Mouse (Mus musculus) erythroblast, embryonic 14.5 days (primary cell): ENCODE data around the gene Slamf9. TPM values are rescaled to one million over a fixed set of nuclear protein-coding genes. Genes with fewer than 3 reads are reported as not detected.

Experiments used
- H3K27me3 ChIP-seq: 2 replicates; pipeline ENCODE4 v1.6.1; 2012; ENCODE audit warnings: inconsistent platforms; ENCODE audit not compliant: control insufficient read depth
- H3K36me3 ChIP-seq: 2 replicates; pipeline ENCODE4 v1.6.1; 2012; ENCODE audit warnings: mild to moderate bottlenecking, inconsistent platforms; ENCODE audit not compliant: control insufficient read depth
- H3K4me1 ChIP-seq: 2 replicates; pipeline ENCODE4 v1.6.1; 2012; ENCODE audit warnings: inconsistent platforms; ENCODE audit not compliant: control insufficient read depth
- H3K4me3 ChIP-seq: replicated peaks from 2 replicates; pipeline ENCODE3; 2012; ENCODE audit warnings: moderate library complexity, mild to moderate bottlenecking, inconsistent platforms
- H3K9me3 ChIP-seq: 2 replicates; pipeline ENCODE4 v1.6.1; 2012; ENCODE audit warnings: low read length, inconsistent platforms, mixed read lengths; ENCODE audit not compliant: control insufficient read depth
- GATA1 ChIP-seq: IDR thresholded peaks from 2 replicates; pipeline ENCODE4 v1.6.1; 2012; ENCODE audit warnings: low read length, inconsistent platforms, mixed read lengths
- TAL1 ChIP-seq: IDR thresholded peaks from 3 replicates; pipeline ENCODE4 v1.6.1; 2012; ENCODE audit warnings: low read length, inconsistent platforms, mixed read lengths
- polyA plus RNA-seq: library from polyadenylated mRNA; stranded (reverse); fragments of >175 nt; gene quantifications from 2 replicates; pipeline ENCODE4 v1.2.3, GENCODE M21; 2012

Gene Slamf9
- polyA plus RNA-seq, 1 experiment = not detected

DNA sequence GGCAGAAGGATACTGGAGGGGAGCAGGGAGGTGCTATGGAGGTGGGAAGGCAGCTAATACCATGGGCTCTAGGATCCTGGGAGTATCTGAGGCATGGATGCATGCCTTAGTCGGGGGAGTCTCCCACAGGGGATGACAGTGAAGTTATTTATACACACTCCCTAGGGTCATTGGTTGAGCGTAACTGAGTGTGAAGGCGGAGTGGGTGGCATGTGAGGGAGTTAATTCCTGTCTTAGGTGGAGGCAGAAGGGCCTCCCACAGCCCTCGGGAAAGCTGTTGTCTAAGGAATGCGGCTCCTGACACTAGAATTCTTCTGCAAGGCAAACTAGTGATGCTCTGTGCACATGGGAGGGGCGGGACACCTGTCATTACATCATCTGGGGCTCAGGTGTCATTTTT lies 38.4 kb upstream of the Slamf9 start:
- H3K4me3 ChIP-seq = no peak overlapping the region
- TF ChIP-seq GATA1 (no peak), TAL1 (no peak)
- H3K36me3 ChIP-seq = no peaks in the 10 kb centered on the region
- no peaks in the 10 kb centered on the region for H3K27me3 ChIP-seq
- no peaks in the 10 kb centered on the region for H3K9me3 ChIP-seq
- no peaks in the 10 kb centered on the region for H3K4me1 ChIP-seq

DNA sequence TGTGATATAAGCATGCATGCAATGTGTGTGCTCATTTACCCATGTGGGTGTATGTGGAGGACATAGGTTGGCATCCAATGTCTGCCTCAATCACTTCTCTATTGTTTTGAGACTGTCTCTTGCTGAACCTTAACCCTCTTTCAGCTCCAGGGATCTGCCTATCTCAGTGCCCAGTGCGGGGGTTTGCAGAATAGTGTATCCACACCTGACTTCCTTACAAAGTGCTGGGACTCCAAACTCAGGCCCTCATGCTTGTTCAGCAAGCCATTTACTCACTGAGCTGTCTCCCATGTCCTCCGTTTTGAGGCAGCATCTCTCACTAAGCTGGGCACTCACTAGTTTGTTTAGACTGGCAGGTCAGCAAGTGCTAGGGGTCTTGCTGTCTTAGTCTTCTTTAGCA lies 36.5 kb upstream of the Slamf9 start:
- no peaks in the 10 kb centered on the region for H3K36me3 ChIP-seq
- H3K4me3 ChIP-seq = no peak overlapping the region
- H3K4me1 ChIP-seq = no peaks in the 10 kb centered on the region
- no peaks in the 10 kb centered on the region for H3K9me3 ChIP-seq
- TF ChIP-seq GATA1 (no peak), TAL1 (no peak)
- H3K27me3 ChIP-seq = no peaks in the 10 kb centered on the region

DNA sequence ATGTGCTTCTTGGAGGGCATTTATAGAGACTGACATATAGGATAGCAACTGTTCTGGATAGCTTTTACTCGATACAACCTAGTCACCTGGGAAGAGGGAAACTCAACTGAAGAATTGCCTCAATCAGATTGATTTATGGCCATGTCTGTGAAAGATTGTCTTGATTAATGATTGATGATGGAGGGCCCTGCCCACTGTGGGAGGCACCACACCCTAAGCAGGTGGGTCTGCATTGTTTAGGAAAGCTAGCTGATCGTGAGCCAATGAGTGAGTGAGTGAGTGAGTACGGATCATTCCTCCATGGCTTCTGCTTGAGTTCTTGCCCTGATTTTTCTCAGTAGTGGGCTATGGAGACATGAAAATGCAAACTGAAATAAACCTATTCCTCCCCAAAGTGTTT lies 34.6 kb upstream of the Slamf9 start:
- TF ChIP-seq TAL1 (no peak), GATA1 (no peak)
- Histone ChIP-seq H3K27me3 (no peaks in the 10 kb centered on the region), H3K9me3 (no peaks in the 10 kb centered on the region), H3K4me3 (no peak overlapping the region), H3K4me1 (no peaks in the 10 kb centered on the region), H3K36me3 (no peaks in the 10 kb centered on the region)

DNA sequence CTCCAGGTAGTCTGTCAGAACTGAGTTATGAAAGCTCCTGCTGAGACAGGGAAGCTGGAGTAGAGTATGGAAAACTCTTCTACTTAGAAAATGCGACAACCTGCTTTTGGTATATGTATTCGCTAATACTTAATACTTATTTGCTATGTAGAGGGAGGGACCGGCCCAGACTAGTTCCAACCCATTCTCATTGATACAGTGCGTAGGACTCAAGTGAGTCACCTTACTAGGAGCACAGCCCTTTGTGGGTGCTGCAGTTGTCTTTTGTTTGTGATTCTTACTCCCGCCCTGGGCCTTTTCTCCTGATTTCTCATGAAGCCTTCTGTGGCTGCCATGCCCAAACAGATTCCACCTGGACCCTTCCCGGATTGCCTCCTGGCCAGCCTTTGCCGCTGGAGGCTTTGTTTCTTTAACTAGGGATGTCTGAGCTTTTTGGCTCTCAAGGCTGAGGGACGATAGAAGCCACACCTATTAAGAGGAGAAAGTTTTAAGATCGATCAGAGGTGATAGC lies 33.2 kb upstream of the Slamf9 start:
- Histone ChIP-seq H3K4me3 (no peak overlapping the region), H3K4me1 (no peaks in the 10 kb centered on the region), H3K36me3 (no peaks in the 10 kb centered on the region), H3K27me3 (no peaks in the 10 kb centered on the region), H3K9me3 (no peaks in the 10 kb centered on the region)
- TF ChIP-seq TAL1 (no peak), GATA1 (no peak)

- H3K36me3 ChIP-seq = no peaks in the 10 kb centered on the region
- no peak overlapping the region for H3K4me3 ChIP-seq
- H3K4me1 ChIP-seq = no peaks in the 10 kb centered on the region
- TF ChIP-seq TAL1 (no peak), GATA1 (no peak)
- no peaks in the 10 kb centered on the region for H3K9me3 ChIP-seq
- no peaks in the 10 kb centered on the region for H3K27me3 ChIP-seq
Observed at GRCm38 (mm10) chr1:172450226-172450625, 24.9 kb upstream of the Slamf9 start.

DNA sequence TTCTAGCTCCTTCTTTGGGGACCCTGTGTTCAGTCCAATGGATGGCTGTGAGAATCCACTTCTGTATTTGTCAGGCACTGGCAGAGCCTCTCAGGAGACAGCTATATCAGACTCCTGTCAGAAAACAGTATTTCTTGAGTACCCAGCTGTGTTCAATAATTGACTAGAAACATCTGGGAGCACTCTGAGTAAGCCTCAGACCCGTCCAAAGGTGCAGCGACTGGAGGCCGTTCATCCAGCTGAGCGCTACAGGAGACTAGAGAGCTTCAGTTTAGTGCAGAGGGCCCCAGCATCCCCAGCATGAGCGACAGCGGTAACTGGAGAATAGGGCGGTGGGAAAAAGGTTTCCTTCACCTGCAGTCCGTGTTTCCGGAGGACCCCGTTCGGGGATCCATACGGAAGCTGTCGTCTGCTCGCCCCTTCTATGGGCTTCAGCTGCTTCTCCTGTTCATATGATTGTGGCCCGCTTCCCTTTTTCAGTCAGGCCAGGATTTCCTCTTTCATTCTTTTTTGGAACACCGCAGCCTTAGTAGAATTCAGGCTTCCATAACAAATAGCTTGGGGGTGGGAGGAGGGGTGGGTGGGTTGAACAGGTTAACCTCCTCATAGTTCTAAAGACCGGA lies 24.2 kb upstream of the Slamf9 start:
- Histone ChIP-seq H3K9me3 (no peaks in the 10 kb centered on the region), H3K27me3 (no peaks in the 10 kb centered on the region), H3K4me1 (no peaks in the 10 kb centered on the region), H3K4me3 (no peak overlapping the region), H3K36me3 (no peaks in the 10 kb centered on the region)
- TF ChIP-seq GATA1 (no peak), TAL1 (no peak)

DNA sequence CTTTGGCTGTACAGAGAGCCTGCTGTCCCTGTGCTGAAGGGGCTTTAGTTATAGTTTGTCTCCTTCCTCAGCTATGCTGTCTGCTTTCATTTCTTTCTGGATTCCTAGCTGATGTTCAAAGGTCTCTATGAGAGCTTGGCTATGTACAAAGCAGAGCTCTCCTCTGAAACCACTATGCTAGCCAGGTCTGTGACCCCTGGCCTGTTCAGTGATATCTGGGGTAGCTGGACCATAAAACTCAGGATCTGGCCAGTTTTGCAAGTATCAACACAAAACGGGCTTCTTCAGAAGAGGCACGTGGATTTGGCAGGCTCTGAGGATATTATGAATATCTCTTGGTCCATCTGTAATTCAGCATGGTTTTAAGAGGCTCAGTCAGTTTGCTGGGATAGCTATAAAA lies 22.2 kb upstream of the Slamf9 start:
- no peaks in the 10 kb centered on the region for H3K27me3 ChIP-seq
- TF ChIP-seq TAL1 (no peak), GATA1 (no peak)
- no peaks in the 10 kb centered on the region for H3K4me1 ChIP-seq
- H3K4me3 ChIP-seq = no peak overlapping the region
- H3K9me3 ChIP-seq = no peaks in the 10 kb centered on the region
- no peaks in the 10 kb centered on the region for H3K36me3 ChIP-seq

DNA sequence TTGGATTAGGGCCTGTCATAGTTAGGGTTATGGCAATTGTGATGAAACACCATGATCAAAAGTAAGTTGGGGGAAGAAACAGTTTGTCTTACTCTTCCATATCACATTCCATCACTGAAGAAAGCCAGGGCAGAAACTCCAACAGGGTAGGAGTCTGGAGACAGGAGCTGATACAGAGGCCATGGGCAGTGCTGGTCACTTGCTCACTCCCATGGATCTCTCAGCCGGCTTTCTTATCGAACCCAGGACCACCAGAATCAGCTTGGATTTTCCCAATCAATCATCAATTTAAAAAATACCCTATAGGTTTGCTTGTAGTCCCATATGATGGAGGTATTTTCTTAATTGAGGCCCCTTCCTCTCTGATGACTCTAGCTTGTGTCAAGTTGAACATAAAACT lies 21.3 kb upstream of the Slamf9 start:
- no peaks in the 10 kb centered on the region for H3K9me3 ChIP-seq
- H3K36me3 ChIP-seq = no peaks in the 10 kb centered on the region
- H3K4me3 ChIP-seq = no peak overlapping the region
- TF ChIP-seq TAL1 (no peak), GATA1 (no peak)
- H3K27me3 ChIP-seq = no peaks in the 10 kb centered on the region
- H3K4me1 ChIP-seq = no peaks in the 10 kb centered on the region

GRCm38 (mm10) chr1:172455416-172455815 lies 19.7 kb upstream of the Slamf9 start:
- no peak overlapping the region for H3K4me3 ChIP-seq
- no peaks in the 10 kb centered on the region for H3K27me3 ChIP-seq
- no peaks in the 10 kb centered on the region for H3K9me3 ChIP-seq
- no peaks in the 10 kb centered on the region for H3K4me1 ChIP-seq
- H3K36me3 ChIP-seq = no peaks in the 10 kb centered on the region
- no peak for TF ChIP-seq GATA1
- TF ChIP-seq TAL1 = no peak
